Mouse (Mus musculus) NIH3T3 (cell line): ENCODE measurements at regions not wholly inside any gene's neighbourhood (a gene's known extent, or its start where the extent isn't known, plus 50 kb on each side); places are given as distances from the start of the nearest gene placed in this dataset.
A peak's percentile ranks its signal among the peaks of the same experiment; 100 is the strongest.

ENCODE experiments used
- DNase-seq: peaks from one replicate; pipeline ENCODE4 v3.0.0-alpha.2; 2012; ENCODE audit warnings: low read depth

- no peak for DNase-seq
Measured at GRCm38 (mm10) chr13:20661243-20661642, 132.7 kb upstream of the Aoah start.

GRCm38 (mm10) chr13:20678754-20679153 is 115.2 kb upstream of the Aoah start:
- DNase-seq, result peak; percentile 3

- no peak for DNase-seq
Measured at GRCm38 (mm10) chr13:20686914-20687313, 107.0 kb upstream of the Aoah start.

GRCm38 (mm10) chr13:20687453-20687852 is 106.5 kb upstream of the Aoah start:
- no peak for DNase-seq

- DNase-seq, result no peak
Measured at GRCm38 (mm10) chr13:20711486-20711885, 82.4 kb upstream of the Aoah start.

- no peak for DNase-seq
Measured at GRCm38 (mm10) chr13:20723326-20724120, 70.4 kb upstream of the Aoah start.

GRCm38 (mm10) chr13:20724419-20724818 is 69.5 kb upstream of the Aoah start:
- DNase-seq, result no peak

GRCm38 (mm10) chr13:20725556-20725955 is 68.4 kb upstream of the Aoah start:
- no peak for DNase-seq

- DNase-seq, result no peak
Measured at GRCm38 (mm10) chr13:20728064-20728463, 65.8 kb upstream of the Aoah start.

- DNase-seq, result no peak
Measured at GRCm38 (mm10) chr13:20733046-20733445, 60.9 kb upstream of the Aoah start.

- no peak for DNase-seq
Measured at GRCm38 (mm10) chr13:20734283-20734682, 59.6 kb upstream of the Aoah start.

- DNase-seq, result no peak
Measured at GRCm38 (mm10) chr13:20736609-20737008, 57.3 kb upstream of the Aoah start.
